33 mouse cellular contexts compared by ENCODE assay signal in the genomic region with DNA sequence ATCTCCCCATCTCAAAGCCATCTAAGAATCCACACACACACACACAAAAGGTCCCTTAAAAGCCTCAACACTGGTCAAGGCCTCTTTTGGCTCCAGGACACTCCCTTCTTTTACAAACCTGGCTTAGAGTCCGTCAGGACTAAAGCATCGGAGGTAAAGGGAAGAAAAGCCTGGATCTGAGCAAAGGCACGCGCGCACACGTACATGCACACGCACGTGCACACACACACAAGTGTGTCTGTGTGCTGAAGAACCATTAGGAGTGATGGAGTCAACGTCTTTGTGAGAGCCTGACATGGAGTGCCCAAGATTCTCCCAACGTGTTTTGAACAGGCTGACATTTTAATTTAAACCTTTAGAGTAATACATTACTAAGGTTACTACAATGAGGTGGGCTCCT. TPM values are rescaled to one million over a fixed set of nuclear protein-coding genes. Genes with fewer than 3 reads are reported as not detected.
DNase-seq lines count a peak whose midpoint lies in the region; ATAC-seq and TF ChIP-seq lines count a peak whose summit lies in the region.
"Had no signal": no experiment of that assay in that cellular context is flagged by ENCODE, and none has a peak within 500 bp of the region (broad histone marks: within the 10 kb centered on the region; RNA-seq: fewer than 3 reads in every experiment).

No protein-coding gene starts in this region.

- no peaks in the 10 kb centered on the region for H3K9me3 ChIP-seq in forebrain, embryonic 14.5 days (replicated peaks; ENCODE audit: control insufficient read depth, low read length)
- H3K9me3 ChIP-seq in forebrain, embryonic 10.5 days, result no peaks in the 10 kb centered on the region
- no peaks in the 10 kb centered on the region for H3K9me3 ChIP-seq in midbrain, embryonic 14.5 days (ENCODE audit: control insufficient read depth, low read length)
- no peaks in the 10 kb centered on the region for H3K9me3 ChIP-seq in midbrain, embryonic 16.5 days (replicated peaks; ENCODE audit: control insufficient read depth, low read length, poor library complexity, severe bottlenecking)
- no peaks in the 10 kb centered on the region for H3K9me3 ChIP-seq in embryonic facial prominence, embryonic 10.5 days
- H3K9me3 ChIP-seq: embryonic facial prominence, embryonic 12.5 days; forebrain, embryonic 13.5 days; heart, embryonic 12.5 days; liver, embryonic 12.5 days; midbrain, embryonic 13.5 days; neural tube, embryonic 13.5 days; stomach, embryonic 15.5 days had no signal

- no peak for ATAC-seq in forebrain, embryonic 14.5 days
- ATAC-seq in midbrain, embryonic 14.5 days (ENCODE audit: low FRiP score, low TSS enrichment), result no peak
- ATAC-seq in midbrain, embryonic 16.5 days, result no peak
- ATAC-seq: forebrain, embryonic 13.5 days; hindbrain, embryonic 16.5 days; liver, embryonic 12.5 days; liver, postnatal 0 days; midbrain, embryonic 13.5 days; Patski had no signal

- no peak overlapping the region for H3K4me3 ChIP-seq in forebrain, embryonic 14.5 days (ENCODE audit: low read depth, low read length)
- H3K4me3 ChIP-seq in forebrain, embryonic 10.5 days, result no peak overlapping the region
- no peak overlapping the region for H3K4me3 ChIP-seq in midbrain, embryonic 14.5 days (replicated peaks; ENCODE audit: low read depth, low read length)
- H3K4me3 ChIP-seq in midbrain, embryonic 16.5 days (ENCODE audit: low read depth, low read length), result no peak overlapping the region
- H3K4me3 ChIP-seq in embryonic facial prominence, embryonic 10.5 days, result no peak overlapping the region
- no peak overlapping the region for H3K4me3 ChIP-seq in layer of hippocampus, adult 2 months
- H3K4me3 ChIP-seq: erythroblast, embryonic 14.5 days; forebrain, embryonic 13.5 days; heart, embryonic 12.5 days; liver, embryonic 12.5 days; megakaryocyte, embryonic 14.5 days; neural tube, embryonic 13.5 days; stomach, embryonic 15.5 days had no signal

- peak; percentile 15 for DNase-seq in forebrain, embryonic 14.5 days (ENCODE audit: low spot score)
- no peak for DNase-seq in forebrain, embryonic 10.5 days (ENCODE audit: extremely low spot score, low spot score)
- peak; percentile 24 for DNase-seq in midbrain, embryonic 14.5 days
- DNase-seq in embryonic facial prominence, embryonic 10.5 days (ENCODE audit: low spot score), result peak; percentile 27
- no peak for DNase-seq in thymus, postnatal 4 days
- no peak for DNase-seq in layer of hippocampus, adult 2 months (ENCODE audit: low spot score in 2 of 2)
- DNase-seq: adrenal gland, postnatal 10 days; cerebellum, adult 8-10 months; cerebellum, postnatal 25 days; gastrocnemius, postnatal 25 days; heart, adult 18-20 months; kidney, adult 2 months; layer of hippocampus, postnatal 36 days; left cerebral cortex, postnatal 4 days; liver, postnatal 0 days; lung, postnatal 4 days; right cerebral cortex, postnatal 25 days; thymus, postnatal 14 days had no signal

- no peak for TF ChIP-seq CTCF in layer of hippocampus, adult 2 months (conservative IDR thresholded peaks at IDR 0.05)

- no peak overlapping the region for H3K9ac ChIP-seq in forebrain, embryonic 14.5 days (ENCODE audit: low read length)
- H3K9ac ChIP-seq in midbrain, embryonic 14.5 days (replicated peaks; ENCODE audit: low read length), result no peak overlapping the region
- no peak overlapping the region for H3K9ac ChIP-seq in midbrain, embryonic 16.5 days (ENCODE audit: low read depth, low read length)
- H3K9ac ChIP-seq: embryonic facial prominence, embryonic 12.5 days; forebrain, embryonic 13.5 days; heart, embryonic 12.5 days; liver, embryonic 12.5 days; liver, postnatal 0 days; neural tube, embryonic 13.5 days; stomach, embryonic 15.5 days had no signal

- under 1% methylated on average over 10 of the region's 10 CpGs for WGBS in forebrain, embryonic 14.5 days
- WGBS in forebrain, embryonic 10.5 days, result 2% methylated on average over 10 of the region's 10 CpGs
- WGBS in midbrain, embryonic 14.5 days, result 1% methylated on average over 10 of the region's 10 CpGs
- WGBS in midbrain, embryonic 16.5 days, result 1% methylated on average over 10 of the region's 10 CpGs
- 6% methylated on average over 10 of the region's 10 CpGs for WGBS in embryonic facial prominence, embryonic 10.5 days

- no peaks in the 10 kb centered on the region for H3K36me3 ChIP-seq in forebrain, embryonic 14.5 days (ENCODE audit: control insufficient read depth, insufficient read depth, low read length)
- no peaks in the 10 kb centered on the region for H3K36me3 ChIP-seq in forebrain, embryonic 10.5 days (replicated peaks)
- H3K36me3 ChIP-seq in midbrain, embryonic 14.5 days (ENCODE audit: control insufficient read depth, insufficient read depth, low read length), result no peaks in the 10 kb centered on the region
- H3K36me3 ChIP-seq in midbrain, embryonic 16.5 days (ENCODE audit: control insufficient read depth, insufficient read depth, low read length), result no peaks in the 10 kb centered on the region
- no peaks in the 10 kb centered on the region for H3K36me3 ChIP-seq in embryonic facial prominence, embryonic 10.5 days (replicated peaks)
- H3K36me3 ChIP-seq: embryonic facial prominence, embryonic 12.5 days; heart, embryonic 12.5 days; liver, embryonic 12.5 days; midbrain, embryonic 13.5 days; neural tube, embryonic 13.5 days; stomach, embryonic 15.5 days had no signal

- H3K27ac ChIP-seq in forebrain, embryonic 14.5 days (ENCODE audit: low read depth, low read length), result no peak overlapping the region
- no peak overlapping the region for H3K27ac ChIP-seq in forebrain, embryonic 10.5 days
- H3K27ac ChIP-seq in midbrain, embryonic 14.5 days (replicated peaks; ENCODE audit: low read depth, low read length), result no peak overlapping the region
- no peak overlapping the region for H3K27ac ChIP-seq in midbrain, embryonic 16.5 days (ENCODE audit: low read length)
- H3K27ac ChIP-seq in embryonic facial prominence, embryonic 10.5 days (replicated peaks), result no peak overlapping the region
- H3K27ac ChIP-seq in layer of hippocampus, adult 2 months, result no peak overlapping the region
- H3K27ac ChIP-seq: embryonic facial prominence, embryonic 12.5 days; forebrain, embryonic 13.5 days; kidney, postnatal 0 days; liver, embryonic 12.5 days; neural tube, embryonic 13.5 days; stomach, embryonic 15.5 days had no signal

- H3K4me1 ChIP-seq in forebrain, embryonic 14.5 days (ENCODE audit: control insufficient read depth, insufficient read depth, low read length), result peaks cover 4% of the 10 kb centered on the region; the same call in 1 of the 2 replicates
- H3K4me1 ChIP-seq in forebrain, embryonic 10.5 days, result peaks cover 25% of the 10 kb centered on the region
- H3K4me1 ChIP-seq in midbrain, embryonic 14.5 days (ENCODE audit: control insufficient read depth, insufficient read depth, low read length), result no peaks in the 10 kb centered on the region
- H3K4me1 ChIP-seq in midbrain, embryonic 16.5 days (ENCODE audit: control insufficient read depth, insufficient read depth, low read length), result peaks cover 8% of the 10 kb centered on the region
- H3K4me1 ChIP-seq in embryonic facial prominence, embryonic 10.5 days, result peaks cover 19% of the 10 kb centered on the region

- H3K4me2 ChIP-seq in forebrain, embryonic 14.5 days (ENCODE audit: low read length), result no peak overlapping the region
- no peak overlapping the region for H3K4me2 ChIP-seq in midbrain, embryonic 14.5 days (ENCODE audit: low read length)
- no peak overlapping the region for H3K4me2 ChIP-seq in midbrain, embryonic 16.5 days (ENCODE audit: low read length)
- H3K4me2 ChIP-seq: forebrain, embryonic 13.5 days; heart, embryonic 12.5 days; liver, embryonic 12.5 days; neural tube, embryonic 13.5 days; stomach, embryonic 15.5 days had no signal

- H3K27me3 ChIP-seq in forebrain, embryonic 14.5 days (replicated peaks; ENCODE audit: control insufficient read depth, insufficient read depth, low read length), result peaks cover 94% of the 10 kb centered on the region
- H3K27me3 ChIP-seq in forebrain, embryonic 10.5 days (ENCODE audit: poor library complexity, severe bottlenecking), result peaks cover 100% of the 10 kb centered on the region
- H3K27me3 ChIP-seq in midbrain, embryonic 14.5 days (ENCODE audit: control insufficient read depth, insufficient read depth, low read length), result peaks cover 96% of the 10 kb centered on the region
- H3K27me3 ChIP-seq in midbrain, embryonic 16.5 days (ENCODE audit: control insufficient read depth, insufficient read depth, low read depth, low read length), result peaks cover 74% of the 10 kb centered on the region
- peaks cover 99% of the 10 kb centered on the region for H3K27me3 ChIP-seq in embryonic facial prominence, embryonic 10.5 days (replicated peaks; ENCODE audit: low read depth, poor library complexity, severe bottlenecking)
- H3K27me3 ChIP-seq: Patski had no signal

RNA-seq across cellular contexts. Expression of a gene that starts 8.7 kb away (rescaled TPM):
- polyA plus RNA-seq in forebrain, embryonic 14.5 days (2014; fragmentation: Nextera tagmentation; extraction: Ambion mirVana), result 9.3 and 13.7 TPM in 2 replicates
- polyA plus RNA-seq in forebrain, embryonic 10.5 days (2016; fragmentation: Nextera tagmentation; extraction: Ambion mirVana), result 11.1 and 15.3 TPM in 2 replicates
- 27.0 and 27.5 TPM in 2 replicates for polyA plus RNA-seq in midbrain, embryonic 14.5 days (2014; fragmentation: Nextera tagmentation; extraction: Ambion mirVana)
- 29.0 and 37.9 TPM in 2 replicates for polyA plus RNA-seq in midbrain, embryonic 16.5 days (2015; fragmentation: Nextera tagmentation; extraction: Ambion mirVana)
- 41.4 and 43.8 TPM in 2 replicates for polyA plus RNA-seq in embryonic facial prominence, embryonic 10.5 days (2016; fragmentation: Nextera tagmentation; extraction: Ambion mirVana)
- not detected for total RNA-seq in layer of hippocampus, adult 2 months (2021)
- total RNA-seq: layer of hippocampus, postnatal 36 days; left cerebral cortex, postnatal 4 days; MEL had no signal
- polyA plus RNA-seq: erythroblast, embryonic 14.5 days; frontal cortex, adult 2 months had no signal

Comparison
In these comparisons a context has a peak if more than half of its experiments do, and no peak if none do; other contexts are left out.
1. DNase-seq: peak in forebrain, embryonic 14.5 days (single experiment), midbrain, embryonic 14.5 days (single experiment) and embryonic facial prominence, embryonic 10.5 days (single experiment); none in forebrain, embryonic 10.5 days (single experiment), thymus, postnatal 4 days (single experiment) and layer of hippocampus, adult 2 months (0 of 2).